Comparison of ENCODE assay signal across 8 mouse cellular contexts in the genomic region with DNA sequence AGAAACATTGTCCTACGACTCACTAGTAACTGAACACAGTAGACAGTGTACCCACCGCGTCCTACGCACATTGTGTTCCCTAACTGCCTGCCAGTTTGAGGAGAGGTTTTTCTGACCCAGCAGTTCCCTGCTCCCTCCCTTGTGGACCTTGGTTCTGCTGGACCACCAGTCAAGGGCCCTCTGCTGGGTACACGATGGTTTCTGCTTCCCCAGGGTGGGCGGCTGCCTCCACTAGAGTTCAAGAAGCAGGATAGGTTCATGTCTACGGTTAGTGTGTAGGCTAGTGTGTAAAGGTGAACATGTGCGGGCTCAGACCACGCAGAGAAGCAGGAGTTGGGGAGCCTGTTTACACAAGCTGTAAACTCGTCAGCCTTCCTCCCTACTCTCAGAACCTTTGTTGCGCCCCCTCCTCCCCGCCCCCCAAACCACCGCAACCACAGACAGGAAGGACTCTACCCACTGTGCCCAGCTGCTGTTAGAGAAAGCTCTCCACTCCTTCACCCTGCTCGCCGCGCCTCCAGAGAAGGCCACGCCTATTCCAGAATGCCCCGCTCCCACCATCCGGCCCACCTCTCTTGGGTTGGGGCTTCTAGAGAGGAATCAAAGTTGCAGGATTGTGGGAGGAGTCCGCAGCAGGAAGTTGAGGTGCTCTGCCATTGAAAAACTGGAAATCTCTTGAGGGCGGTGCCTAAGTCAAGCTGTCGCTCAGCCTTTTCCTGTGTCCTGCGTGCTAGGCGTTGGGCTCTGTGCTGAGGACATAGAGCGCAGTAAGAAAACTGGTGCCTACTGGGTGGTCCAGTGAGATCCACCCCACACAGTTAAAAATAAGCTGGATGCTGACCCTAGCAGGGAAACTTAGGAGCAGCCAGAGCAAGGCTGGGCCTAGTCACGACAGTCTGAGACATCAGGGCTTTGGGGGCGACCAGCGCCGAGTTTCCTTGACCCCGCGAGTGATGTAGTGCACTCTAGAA. TPM values are rescaled to one million over a fixed set of nuclear protein-coding genes. Genes with fewer than 3 reads are reported as not detected.
DNase-seq lines count a peak whose midpoint lies in the region; ATAC-seq and TF ChIP-seq lines count a peak whose summit lies in the region.

Gene Zfp13, minus strand, starts transcription at position 906 of the 971 bp plus-strand sequence.

- TF ChIP-seq CTCF in kidney, adult 2 months (conservative IDR thresholded peaks at IDR 0.05; ENCODE audit: insufficient read depth, insufficient read length, low read depth, low read length): no peak

- peak; percentile 93 for ATAC-seq in embryonic facial prominence, embryonic 13.5 days (ENCODE audit: insufficient number of reproducible peaks, insufficient read depth, low FRiP score, low TSS enrichment, low read depth)
- ATAC-seq in limb, embryonic 12.5 days (ENCODE audit: insufficient number of reproducible peaks, insufficient read depth, low FRiP score, low TSS enrichment, low read depth): peak; percentile 97
- peak; percentile 91 for ATAC-seq in midbrain, embryonic 15.5 days (replicated peaks)

- H3K27me3 ChIP-seq in embryonic facial prominence, embryonic 13.5 days: no peaks in the 10 kb centered on the region
- H3K27me3 ChIP-seq in kidney, adult 2 months (replicated peaks; ENCODE audit: control insufficient read depth, insufficient read depth, low read length): no peaks in the 10 kb centered on the region
- no peaks in the 10 kb centered on the region for H3K27me3 ChIP-seq in limb, embryonic 12.5 days
- no peaks in the 10 kb centered on the region for H3K27me3 ChIP-seq in midbrain, embryonic 15.5 days (replicated peaks)

- DNase-seq in 3134 (ENCODE audit: extremely low read depth, insufficient read length, low spot score): peak; percentile 80
- DNase-seq in adrenal gland, postnatal 36 days: peak; percentile 90 to 91
- peak; percentile 89 to 96 for DNase-seq in heart, adult 18-20 months
- peak; percentile 95 for DNase-seq in kidney, adult 2 months
- peak; percentile 49 to 80 for DNase-seq in spleen, postnatal 10 days (ENCODE audit: low spot score in 2 of 2)

- peaks cover 28% of the 10 kb centered on the region for H3K4me1 ChIP-seq in embryonic facial prominence, embryonic 13.5 days
- H3K4me1 ChIP-seq in kidney, adult 2 months (ENCODE audit: control insufficient read depth, insufficient read depth, low read length): no peaks in the 10 kb centered on the region
- H3K4me1 ChIP-seq in limb, embryonic 12.5 days (replicated peaks): peaks cover 26% of the 10 kb centered on the region
- H3K4me1 ChIP-seq in midbrain, embryonic 15.5 days: peaks cover 3% of the 10 kb centered on the region; the same call in 1 of the 2 replicates

- TF ChIP-seq POLR2A in kidney, adult 2 months (IDR thresholded peaks at IDR 0.05; ENCODE audit: low read depth, low read length): peak; percentile 88

- peak within 1 kb of the TSS; percentile 78 for H3K4me2 ChIP-seq in embryonic facial prominence, embryonic 13.5 days
- peak within 1 kb of the TSS; percentile 67 for H3K4me2 ChIP-seq in limb, embryonic 12.5 days
- H3K4me2 ChIP-seq in midbrain, embryonic 15.5 days: peak within 1 kb of the TSS; percentile 55

- WGBS in embryonic facial prominence, embryonic 13.5 days: 5% methylated on average over 31 of the region's 31 CpGs
- WGBS in kidney, adult 2 months: 3% methylated on average over 31 of the region's 31 CpGs
- 9% methylated on average over 31 of the region's 31 CpGs for WGBS in limb, embryonic 12.5 days
- WGBS in midbrain, embryonic 15.5 days: 8% methylated on average over 31 of the region's 31 CpGs

- H3K9me3 ChIP-seq in embryonic facial prominence, embryonic 13.5 days: no peaks in the 10 kb centered on the region
- no peaks in the 10 kb centered on the region for H3K9me3 ChIP-seq in limb, embryonic 12.5 days
- H3K9me3 ChIP-seq in midbrain, embryonic 15.5 days: no peaks in the 10 kb centered on the region

- H3K27ac ChIP-seq in embryonic facial prominence, embryonic 13.5 days: peak within 1 kb of the TSS; percentile 95
- peak within 1 kb of the TSS; percentile 86 for H3K27ac ChIP-seq in kidney, adult 2 months (ENCODE audit: insufficient read depth, low read depth, low read length)
- H3K27ac ChIP-seq in limb, embryonic 12.5 days: peak within 1 kb of the TSS; percentile 93
- peak within 1 kb of the TSS; percentile 58; the same call in 1 of the 2 replicates for H3K27ac ChIP-seq in midbrain, embryonic 15.5 days

- H3K4me3 ChIP-seq in embryonic facial prominence, embryonic 13.5 days: peak within 1 kb of the TSS; percentile 47
- peak within 1 kb of the TSS; percentile 73 for H3K4me3 ChIP-seq in kidney, adult 2 months (ENCODE audit: insufficient read depth, low read depth, low read length)
- peak within 1 kb of the TSS; percentile 47 for H3K4me3 ChIP-seq in limb, embryonic 12.5 days (replicated peaks)
- H3K4me3 ChIP-seq in midbrain, embryonic 15.5 days: peak within 1 kb of the TSS; percentile 44

- no peaks in the 10 kb centered on the region for H3K36me3 ChIP-seq in embryonic facial prominence, embryonic 13.5 days
- H3K36me3 ChIP-seq in kidney, adult 2 months (ENCODE audit: control insufficient read depth, insufficient read depth, low read length): no peaks in the 10 kb centered on the region
- no peaks in the 10 kb centered on the region for H3K36me3 ChIP-seq in limb, embryonic 12.5 days
- no peaks in the 10 kb centered on the region for H3K36me3 ChIP-seq in midbrain, embryonic 15.5 days (replicated peaks)

- peak within 1 kb of the TSS; percentile 74 for H3K9ac ChIP-seq in embryonic facial prominence, embryonic 13.5 days
- peak within 1 kb of the TSS; percentile 60 for H3K9ac ChIP-seq in limb, embryonic 12.5 days (replicated peaks)
- H3K9ac ChIP-seq in midbrain, embryonic 15.5 days: peak within 1 kb of the TSS; percentile 36

RNA-seq across cellular contexts. Expression of gene Zfp13, which starts in this region (rescaled TPM):
- 10 to 100 TPM in 1 of 2 experiments, 1 to 10 TPM in 1; 7.0 to 11.4 TPM for total RNA-seq in adrenal gland, postnatal 36 days (2021)
- 18.2 and 21.9 TPM in 2 replicates for polyA plus RNA-seq in embryonic facial prominence, embryonic 13.5 days (2015; fragmentation: Nextera tagmentation; extraction: Ambion mirVana)
- 1 to 10 TPM; 2.2 to 3.1 TPM for total RNA-seq in heart, adult 18-20 months (2021)
- polyA plus RNA-seq in kidney, adult 2 months (2012; rRNA removed): 7.9 and 9.8 TPM in 2 replicates
- 22.0 and 25.5 TPM in 2 replicates for polyA plus RNA-seq in limb, embryonic 12.5 days (2016; fragmentation: Nextera tagmentation; extraction: Ambion mirVana)
- polyA plus RNA-seq in midbrain, embryonic 15.5 days (2015; fragmentation: Nextera tagmentation; extraction: Ambion mirVana): 30.4 and 31.9 TPM in 2 replicates

Comparison
In these comparisons a context has a peak if more than half of its experiments do, and no peak if none do; other contexts are left out.
1. Peak in every context shown above with its lines: DNase-seq, ATAC-seq, H3K4me3 ChIP-seq and H3K27ac ChIP-seq.